Comparison of ENCODE assay signal across 12 mouse cellular contexts in genomic region chr9:70301598-70301997, GRCm38 (mm10).
"Had no signal": no experiment of that assay in that cellular context is flagged by ENCODE, and none has a peak within 500 bp of the region (broad histone marks: within the 10 kb centered on the region; RNA-seq: fewer than 3 reads in every experiment).

No protein-coding gene starts in this region.

- H3K27ac ChIP-seq: liver, embryonic 13.5 days; lung, embryonic 15.5 days; midbrain, embryonic 13.5 days; neural tube, embryonic 15.5 days had no signal

- H3K4me1 ChIP-seq: liver, embryonic 13.5 days had no signal

- DNase-seq: kidney, adult 8-10 months; kidney, postnatal 10 days; liver; liver, embryonic 13.5 days; liver, postnatal 0 days; right cerebral cortex, adult 18-20 months; right cerebral cortex, postnatal 25 days; thymus, postnatal 36 days had no signal

- H3K9ac ChIP-seq: liver, embryonic 13.5 days; liver, postnatal 0 days; lung, embryonic 15.5 days; midbrain, embryonic 13.5 days; neural tube, embryonic 15.5 days had no signal

- H3K4me3 ChIP-seq: liver, embryonic 13.5 days; lung, embryonic 15.5 days; midbrain, embryonic 13.5 days; myocyte; neural tube, embryonic 15.5 days had no signal

- H3K36me3 ChIP-seq: liver, embryonic 13.5 days; midbrain, embryonic 13.5 days; neural tube, embryonic 15.5 days had no signal

- H3K9me3 ChIP-seq: liver, embryonic 13.5 days; lung, embryonic 15.5 days; neural tube, embryonic 15.5 days had no signal

- ATAC-seq: liver, postnatal 0 days; midbrain, embryonic 13.5 days had no signal

- H3K27me3 ChIP-seq: liver, embryonic 13.5 days; lung, embryonic 15.5 days; midbrain, embryonic 13.5 days; neural tube, embryonic 15.5 days had no signal

- H3K4me2 ChIP-seq: liver, embryonic 13.5 days; lung, embryonic 15.5 days; midbrain, embryonic 13.5 days; neural tube, embryonic 15.5 days had no signal
